Mouse (Mus musculus): Measurements from ENCODE around the gene Tubb5.

GRCm38 (mm10) chr17:35868961-35869345 is 30.8 kb upstream of the Tubb5 start:
- TF ChIP-seq CTCF (IDR thresholded peaks at IDR 0.05; ENCODE audit: borderline replicate concordance, insufficient read depth, low read depth, low read length), result no peak
- no peak for TF ChIP-seq POLR2A (IDR thresholded peaks at IDR 0.05; ENCODE audit: borderline replicate concordance, insufficient read depth, low read length)
